Mouse (Mus musculus) frontal cortex, postnatal 10 days (tissue): ENCODE measurements at regions not wholly inside any gene's neighbourhood (a gene's known extent, or its start where the extent isn't known, plus 50 kb on each side); places are given as distances from the start of the nearest gene placed in this dataset.

Source experiments
- DNase-seq, 2 experiments: peaks; one replicate each; pipeline ENCODE4 v3.0.0; 2022; ENCODE audit warnings: low spot score in 2 of 2, mixed read lengths in 1 of 2

DNA sequence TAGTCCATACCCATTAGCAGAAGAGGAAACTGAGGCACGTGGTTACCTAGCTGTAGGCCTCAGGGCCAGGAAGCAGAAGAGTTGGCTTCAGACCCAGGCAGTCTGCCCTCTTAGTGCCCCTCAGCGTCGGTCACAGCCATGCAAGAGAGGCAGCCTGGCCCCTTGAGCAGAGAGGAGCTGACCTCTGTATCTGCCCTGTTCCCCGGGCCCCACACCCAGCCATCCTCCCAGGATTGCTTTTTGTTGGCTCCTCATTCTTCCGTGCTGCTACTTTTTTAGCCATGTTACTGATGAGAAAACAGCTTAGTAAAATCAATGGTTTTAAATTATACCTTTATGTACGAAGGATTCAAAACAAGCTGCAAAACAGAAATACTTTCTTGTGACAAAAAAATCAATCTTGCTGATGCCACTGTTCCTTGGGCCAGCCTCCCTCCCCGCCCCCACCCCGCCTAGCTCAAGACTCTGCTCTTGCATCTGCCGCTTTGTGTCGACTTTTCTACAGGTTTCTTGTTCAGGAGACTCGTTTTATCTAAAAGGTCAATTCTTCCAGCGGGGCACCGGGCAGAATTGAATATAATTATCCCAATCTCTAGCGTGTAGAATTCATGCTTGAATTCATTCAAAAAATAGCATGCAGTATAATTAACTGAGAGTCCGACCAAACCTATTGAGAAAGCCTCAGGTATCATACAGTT lies 70.8 kb downstream of the Sall1 start:
- DNase-seq = no peak

DNA sequence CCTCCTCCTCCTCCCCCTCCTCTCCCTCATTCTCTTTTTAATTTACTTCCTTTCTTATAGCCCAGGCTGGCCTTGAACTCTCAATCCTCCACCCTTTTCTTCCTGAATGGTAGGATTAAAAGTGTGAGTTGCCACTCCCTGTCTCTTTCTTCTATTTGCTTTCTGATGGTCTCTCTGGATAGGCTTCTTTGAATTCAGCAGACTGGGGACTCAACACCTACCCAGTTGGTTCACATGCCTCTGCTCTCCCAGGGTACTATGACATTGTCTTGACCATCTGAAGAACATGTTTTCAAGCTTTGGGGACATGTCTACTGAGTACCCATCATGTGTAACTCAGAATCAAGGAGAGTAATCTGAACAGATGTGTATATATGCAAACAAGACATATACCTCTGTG lies 85.1 kb downstream of the Sall1 start:
- DNase-seq = no peak

DNA sequence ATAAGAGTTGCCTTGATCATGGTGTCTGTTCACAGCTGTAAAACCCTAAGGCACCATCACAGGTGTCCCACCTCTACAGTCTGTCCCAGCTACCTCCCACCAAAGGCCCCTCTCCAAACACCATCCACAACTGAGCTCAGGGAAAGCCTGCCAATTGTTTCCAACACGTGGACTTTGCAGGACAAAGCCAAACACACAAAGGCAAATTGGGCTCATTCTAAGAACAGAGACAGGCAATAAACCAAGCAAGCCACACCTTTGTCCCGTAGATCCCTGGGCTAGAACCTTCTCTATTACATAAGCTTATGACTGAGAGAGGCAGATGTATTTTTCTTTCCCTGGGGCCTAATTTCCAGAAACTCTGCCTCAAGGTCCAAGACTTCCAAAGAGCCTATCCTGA lies 90.8 kb downstream of the Sall1 start:
- no peak for DNase-seq

DNA sequence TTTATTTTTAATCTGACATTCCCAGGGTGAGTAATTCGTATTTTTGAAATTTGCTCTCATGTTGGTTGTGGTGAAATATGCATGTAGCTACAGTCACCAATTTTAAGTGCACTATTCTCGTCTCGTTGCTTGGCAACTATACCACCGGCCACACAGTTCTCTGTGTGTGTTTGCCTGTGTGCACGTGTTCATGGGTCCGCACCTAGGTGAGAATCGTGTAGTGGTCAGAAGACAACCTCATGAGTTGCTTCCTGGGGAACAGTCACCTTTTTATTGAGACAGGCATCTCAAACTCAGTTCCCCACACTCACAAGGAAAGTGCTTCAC lies 92.2 kb downstream of the Sall1 start:
- no peak for DNase-seq

DNA sequence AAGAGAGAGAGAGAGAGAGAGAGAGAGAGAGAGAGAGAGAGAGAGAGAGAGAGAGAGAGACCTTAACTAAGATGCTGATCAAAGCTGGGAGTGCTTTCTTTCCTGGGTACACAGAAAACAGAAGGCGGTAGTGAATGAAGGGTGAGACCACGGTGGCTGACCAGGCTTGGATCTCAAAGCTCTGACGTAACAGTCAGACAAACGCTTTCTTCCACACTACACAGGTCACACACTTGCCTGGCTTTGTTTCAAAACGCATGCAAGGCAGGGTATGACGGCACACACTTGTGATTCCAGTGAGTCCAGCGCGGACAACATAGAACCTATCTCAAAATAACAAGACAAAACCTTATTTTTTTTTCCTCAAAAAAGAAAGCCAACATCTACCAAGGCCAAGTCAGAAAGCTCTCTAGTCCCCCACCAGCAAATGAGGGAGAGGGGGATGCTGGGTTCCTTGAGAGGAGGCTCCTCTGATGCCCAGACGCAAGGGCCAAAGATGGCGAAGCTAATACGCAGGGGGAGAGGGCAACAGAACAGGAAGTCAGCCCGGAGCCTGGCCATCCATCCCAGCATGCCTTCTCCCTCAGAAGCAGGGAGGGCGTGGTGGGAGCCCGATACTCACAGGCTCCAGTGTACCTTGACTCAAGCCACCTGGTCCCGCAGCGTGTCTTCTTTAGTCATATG lies 92.7 kb downstream of the Sall1 start:
- no peak for DNase-seq

DNA sequence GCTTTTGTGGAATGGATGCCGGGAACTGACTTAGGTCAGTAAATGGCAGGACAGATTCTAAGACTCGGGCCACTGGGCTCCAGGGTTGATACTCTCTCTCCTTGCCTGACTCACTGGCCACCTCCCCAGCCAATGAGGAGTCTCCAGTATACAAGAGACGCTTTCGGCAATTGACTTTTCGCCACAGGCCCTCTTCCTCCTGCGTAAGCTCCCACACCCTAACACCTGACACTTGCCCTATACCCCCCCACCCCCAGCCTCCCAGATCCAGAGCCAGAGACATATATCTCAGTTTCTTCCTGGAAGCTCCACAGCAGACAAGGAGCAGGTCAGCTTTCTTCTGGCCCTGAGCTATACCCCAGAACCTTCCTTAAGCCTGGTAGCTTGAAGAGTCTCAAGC lies 94.0 kb downstream of the Sall1 start:
- DNase-seq = no peak

DNA sequence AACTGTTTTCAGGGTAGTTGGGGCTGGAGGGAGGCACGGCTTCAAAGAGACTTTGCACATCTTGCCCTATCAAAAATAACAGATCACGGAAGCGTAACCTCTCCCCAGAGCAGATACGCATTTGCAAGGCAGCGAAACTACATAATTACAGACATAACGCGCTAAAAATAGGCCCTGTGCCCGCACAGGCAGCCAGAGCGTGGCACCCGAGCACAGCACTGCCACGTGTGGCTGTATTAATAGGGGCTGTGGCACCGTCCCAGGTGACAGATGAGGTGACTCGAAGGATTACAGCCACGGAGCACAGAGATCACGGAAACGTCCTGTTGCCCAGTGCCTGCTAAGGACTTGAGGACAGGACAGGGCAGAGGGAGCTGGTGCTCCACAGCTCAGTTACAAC lies 95.0 kb downstream of the Sall1 start:
- DNase-seq = peak; percentile 14 to 17

DNA sequence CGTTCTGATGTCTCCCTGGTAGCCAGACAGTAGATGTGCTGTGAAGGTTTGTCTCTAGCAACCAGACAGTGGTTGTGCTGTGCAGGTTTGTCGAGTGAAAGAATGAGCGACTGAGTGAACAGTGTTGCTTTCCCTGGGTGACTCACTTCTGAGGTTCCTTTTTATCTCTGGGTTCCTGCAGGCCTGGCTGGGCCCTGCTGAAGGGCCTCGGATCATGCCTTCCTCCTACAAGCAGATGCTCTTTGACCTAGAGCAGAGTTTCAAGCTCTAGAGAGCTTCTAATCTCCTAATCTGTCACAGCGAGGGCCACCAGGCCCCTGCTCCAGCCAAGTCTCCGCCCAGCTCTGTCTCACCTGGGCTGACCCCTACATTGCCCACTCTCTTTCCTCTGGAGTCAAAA lies 95.6 kb downstream of the Sall1 start:
- no peak for DNase-seq

DNA sequence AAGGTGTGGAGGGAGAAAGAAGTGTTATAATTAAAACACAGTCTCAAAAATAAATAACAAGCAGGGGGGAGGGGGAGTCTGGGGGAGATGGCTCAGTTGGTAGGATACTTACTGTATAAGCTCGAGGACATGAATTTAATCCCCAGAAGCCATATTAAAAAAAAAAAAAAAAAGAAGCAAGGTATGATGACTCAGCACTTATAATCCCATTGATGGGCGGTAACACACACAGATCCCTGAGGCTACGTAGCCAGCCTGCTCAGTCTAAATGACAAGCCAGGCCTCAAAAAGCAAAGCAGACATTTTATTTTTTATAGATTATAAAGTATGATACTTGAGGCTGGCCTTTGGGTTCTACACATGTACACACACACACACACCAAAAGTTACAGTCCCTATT lies 96.6 kb downstream of the Sall1 start:
- no peak for DNase-seq

DNA sequence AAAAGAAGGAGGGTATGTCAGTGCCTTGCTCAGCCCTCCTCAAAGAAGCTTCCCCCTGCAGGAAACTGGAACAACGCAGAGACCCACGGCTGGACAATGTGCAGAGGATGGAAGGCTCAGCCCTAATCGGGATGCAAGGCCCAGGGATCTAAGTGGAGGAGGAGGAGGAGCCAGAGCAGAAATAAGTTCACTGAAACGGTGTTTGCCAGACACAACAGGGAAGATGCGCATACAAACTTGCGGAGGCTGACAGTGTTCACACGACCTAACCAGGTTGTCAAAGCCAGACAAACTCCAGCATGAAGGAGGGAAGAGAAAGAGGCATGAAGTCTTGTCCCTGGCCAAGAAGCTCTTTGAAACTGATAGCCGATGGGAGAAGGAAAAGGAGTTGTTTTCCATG lies 98.3 kb downstream of the Sall1 start:
- DNase-seq = no peak

DNA sequence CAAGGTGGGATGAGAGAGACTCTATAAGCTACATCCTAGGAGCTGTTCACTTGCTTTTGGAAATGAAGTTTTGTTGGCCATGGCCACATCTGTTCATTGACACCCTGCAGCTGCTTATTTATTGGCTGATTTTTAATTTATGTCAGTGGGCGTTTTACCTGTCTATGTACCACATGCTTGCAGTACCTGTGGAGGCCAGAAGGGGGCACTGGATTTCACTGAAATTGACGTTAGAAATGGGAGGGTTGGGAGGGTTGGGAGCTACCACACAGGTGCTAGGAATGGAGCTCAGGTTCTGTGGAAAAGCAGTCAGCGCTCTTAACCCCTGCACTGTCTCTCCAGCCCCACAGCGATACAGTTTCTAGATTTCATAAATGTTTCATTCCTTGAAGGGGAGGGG lies 99.9 kb downstream of the Sall1 start:
- DNase-seq = no peak

DNA sequence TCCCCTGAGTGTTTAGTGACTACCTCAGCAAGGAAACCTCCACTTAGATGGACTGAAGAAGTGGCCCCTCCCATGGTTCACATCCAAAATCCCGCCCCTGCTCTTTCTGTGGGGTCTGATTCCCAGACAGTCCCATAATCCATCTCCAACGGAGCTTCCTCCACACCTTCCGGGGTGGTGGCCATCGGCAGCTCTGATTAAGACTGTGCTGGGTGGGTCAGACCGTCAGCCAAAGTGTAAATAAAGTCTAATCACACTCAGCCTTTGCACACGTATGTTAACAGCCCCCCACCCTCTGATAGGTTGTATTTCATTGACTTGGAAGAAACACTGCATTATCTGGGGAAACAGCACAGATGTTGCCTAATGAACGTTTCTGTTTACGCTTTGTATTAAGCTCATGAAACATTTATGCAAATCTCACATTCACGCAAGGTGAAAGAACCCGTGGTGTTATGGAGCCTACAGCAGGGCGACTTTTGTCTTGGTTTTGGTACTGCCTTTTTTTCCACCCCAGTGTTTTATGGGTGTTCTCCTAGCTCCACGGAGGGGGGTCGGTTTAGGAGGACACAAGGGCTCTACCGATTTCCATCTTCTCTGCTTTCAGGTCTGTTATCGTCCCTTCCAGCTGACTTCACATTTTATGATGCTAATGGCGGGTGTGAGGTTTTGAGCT lies 104.8 kb downstream of the Sall1 start:
- no peak for DNase-seq

DNA sequence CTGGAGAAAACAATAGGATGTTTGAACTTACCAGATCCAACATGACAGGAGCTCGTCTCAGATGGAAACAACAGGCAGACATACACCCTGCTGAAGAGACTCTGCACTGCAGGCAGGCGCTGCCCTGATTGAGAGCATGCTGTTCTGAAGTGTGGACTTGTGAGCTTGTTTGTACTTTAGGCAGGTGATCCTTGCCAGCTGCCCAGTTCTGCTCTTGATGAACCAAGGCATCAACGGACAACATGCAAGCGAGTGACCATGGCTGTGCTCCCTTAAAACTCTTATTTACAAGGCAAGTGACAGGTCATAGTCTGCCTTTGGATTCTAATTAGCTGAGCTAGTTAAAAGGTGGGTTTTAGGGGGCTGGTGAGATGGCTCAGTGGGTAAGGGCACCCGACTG lies 109.3 kb downstream of the Sall1 start:
- no peak for DNase-seq

DNA sequence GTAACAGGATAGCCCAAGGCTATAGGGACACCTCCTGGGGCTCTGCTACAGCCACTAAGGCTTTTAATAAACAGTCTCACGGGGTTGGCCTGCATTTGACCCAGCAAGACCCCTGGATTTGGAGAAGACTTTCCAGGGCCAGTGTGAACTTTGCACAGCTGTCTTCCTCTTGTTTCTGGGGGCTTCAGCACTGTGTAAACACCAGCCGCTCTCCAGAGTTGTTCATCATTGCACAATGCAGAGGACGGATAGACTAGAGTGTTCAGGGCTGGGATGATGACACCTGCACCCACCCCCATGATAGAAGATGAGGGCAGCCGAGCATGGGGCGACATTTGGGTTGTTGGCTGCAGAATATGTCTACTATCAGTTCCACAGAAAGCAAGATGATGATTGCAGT lies 112.9 kb downstream of the Sall1 start:
- no peak for DNase-seq

DNA sequence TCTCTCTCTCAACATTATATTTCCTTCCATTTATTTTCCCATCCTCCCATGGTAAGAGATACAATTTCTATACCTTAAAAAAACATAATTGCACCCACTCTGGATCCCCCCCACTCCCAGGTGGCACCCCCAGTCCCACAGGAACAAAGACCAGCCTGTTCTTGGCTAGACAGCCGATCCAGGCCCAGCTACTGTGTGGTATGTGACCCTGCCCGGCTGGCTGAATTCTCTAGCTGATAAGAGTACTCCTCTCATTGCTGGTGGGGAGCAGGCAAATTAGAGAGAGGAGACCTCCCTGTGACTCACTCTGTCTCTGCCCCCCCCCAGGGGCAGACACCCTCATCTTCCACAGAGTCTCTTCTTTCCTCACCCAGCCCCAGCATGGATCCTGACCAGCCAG lies 113.6 kb downstream of the Sall1 start:
- DNase-seq = no peak

DNA sequence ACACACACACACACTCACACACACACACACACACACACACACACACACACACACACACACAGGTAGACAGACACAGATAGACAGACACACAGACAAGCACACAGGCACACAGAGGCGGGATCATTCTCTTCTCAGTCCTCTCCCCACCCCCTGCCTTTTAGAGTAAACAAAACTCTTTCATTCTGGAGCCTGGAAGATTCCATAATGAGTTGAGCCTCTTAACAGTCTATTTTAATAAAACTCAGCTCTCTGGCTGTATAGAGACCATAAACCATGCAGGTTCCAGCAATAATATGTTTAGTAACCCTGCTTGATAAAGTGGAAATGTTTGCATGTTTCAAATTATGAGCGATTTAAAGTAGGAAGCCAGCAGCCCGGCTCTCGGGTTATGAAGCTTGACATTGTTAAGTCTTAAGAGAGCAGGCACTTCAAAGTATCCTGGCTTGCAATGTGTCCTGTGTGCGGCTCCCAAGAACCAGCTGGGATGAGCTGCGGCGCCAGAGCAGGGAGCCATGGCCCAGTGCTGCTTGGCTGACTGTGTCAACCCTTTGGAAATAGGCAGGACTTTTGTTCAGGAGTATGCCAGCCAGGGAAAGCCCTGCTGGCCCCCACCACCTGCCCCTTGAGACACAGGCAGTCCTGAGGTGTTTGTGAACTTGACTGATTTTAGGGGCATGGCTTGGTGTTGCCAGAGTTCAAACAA lies 115.1 kb downstream of the Sall1 start:
- DNase-seq = no peak

DNA sequence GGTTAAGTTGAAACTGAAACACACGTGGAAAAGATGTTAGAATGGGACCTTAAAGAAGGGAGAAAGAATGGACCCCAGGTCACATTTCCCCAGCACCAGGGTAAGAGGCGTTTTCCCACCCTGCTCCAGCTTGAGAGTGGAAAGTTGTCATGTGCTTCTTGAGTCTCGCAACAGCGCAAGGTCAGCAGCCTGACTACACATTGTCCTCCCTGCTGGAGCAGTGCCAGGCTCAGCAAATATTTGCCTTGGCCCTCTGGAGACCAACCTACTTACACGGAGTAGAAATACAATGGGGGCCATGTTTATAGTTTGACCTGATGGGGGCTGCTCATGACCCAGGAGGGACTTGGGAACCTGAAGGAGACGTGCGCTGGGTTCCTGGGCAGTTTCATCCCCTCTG lies 121.1 kb downstream of the Sall1 start:
- DNase-seq = no peak

DNA sequence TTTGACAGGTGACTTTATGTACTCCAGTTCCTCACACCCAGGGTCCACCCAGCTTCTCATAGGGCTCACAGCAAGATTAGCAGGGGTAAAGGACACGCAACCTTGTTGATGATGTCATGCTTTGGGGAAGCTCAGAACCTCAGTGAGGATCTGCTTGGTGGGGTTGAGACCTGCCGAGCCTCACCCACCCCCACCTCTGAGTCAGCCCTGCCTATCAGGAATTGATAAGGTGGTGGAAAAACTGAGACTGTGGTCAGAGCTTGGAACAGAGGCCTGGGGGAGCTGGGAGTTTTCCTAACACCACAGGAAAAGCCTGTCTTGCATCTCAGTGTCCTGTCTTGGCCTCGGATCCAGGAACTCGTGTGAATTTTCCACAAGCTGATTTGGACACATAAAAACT lies 122.0 kb downstream of the Sall1 start:
- no peak for DNase-seq

DNA sequence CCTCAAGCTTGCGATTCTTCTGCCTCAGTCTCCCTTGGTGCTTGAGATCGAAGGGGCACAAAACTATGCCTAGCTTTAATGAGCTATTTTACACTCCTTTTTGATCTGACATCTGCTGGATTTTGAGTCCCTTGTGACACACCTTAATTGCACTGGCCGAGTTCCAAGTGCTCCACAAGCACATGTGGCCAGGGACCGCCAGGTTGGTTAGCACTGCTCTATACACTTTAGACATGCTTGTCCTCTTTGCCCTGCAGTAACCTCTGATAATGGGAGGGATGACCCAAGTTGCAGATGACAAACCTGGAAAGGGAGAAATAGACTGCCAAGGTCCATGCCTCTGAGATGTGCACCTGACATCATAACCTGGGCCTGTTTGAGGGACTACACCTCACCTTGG lies 124.7 kb downstream of the Sall1 start:
- no peak for DNase-seq

DNA sequence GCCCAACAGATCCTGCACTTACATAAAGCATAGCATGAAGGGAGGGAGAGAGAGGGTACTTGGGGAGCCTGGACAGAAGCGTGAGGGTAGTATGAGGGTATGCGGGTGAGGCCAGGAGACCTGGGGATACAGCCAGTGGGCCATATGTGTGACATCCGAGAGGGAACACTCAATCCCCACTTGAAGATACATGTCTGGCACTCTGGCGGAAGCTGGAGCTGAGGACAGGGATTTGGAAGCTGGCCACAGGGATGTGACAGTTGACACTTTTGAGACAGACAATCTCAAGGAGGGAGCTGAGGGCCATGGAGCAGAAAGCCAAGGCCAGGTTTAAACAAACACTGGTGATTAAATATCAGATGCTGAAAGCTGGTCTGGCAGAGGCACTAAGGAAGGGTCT lies 127.9 kb downstream of the Sall1 start:
- no peak for DNase-seq

DNA sequence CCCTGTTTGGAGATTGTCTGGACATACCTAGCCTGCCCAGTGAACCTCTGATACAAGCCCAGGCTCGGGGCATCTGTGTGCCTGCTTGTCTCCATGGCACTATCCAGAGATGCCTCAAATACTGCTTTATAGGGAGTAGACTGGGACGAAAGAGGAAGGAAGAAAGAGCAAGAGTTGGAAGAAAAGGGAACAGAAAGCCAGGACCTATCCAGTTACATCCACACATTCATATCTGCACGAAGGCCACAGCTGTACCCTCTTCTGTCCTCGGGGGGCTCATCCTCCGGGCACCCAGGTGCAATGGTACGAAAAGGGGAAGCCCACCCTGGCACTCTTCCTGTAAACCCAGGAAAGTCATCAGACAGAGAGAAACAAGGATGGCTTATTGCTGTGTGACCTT lies 129.3 kb downstream of the Sall1 start:
- DNase-seq = no peak

DNA sequence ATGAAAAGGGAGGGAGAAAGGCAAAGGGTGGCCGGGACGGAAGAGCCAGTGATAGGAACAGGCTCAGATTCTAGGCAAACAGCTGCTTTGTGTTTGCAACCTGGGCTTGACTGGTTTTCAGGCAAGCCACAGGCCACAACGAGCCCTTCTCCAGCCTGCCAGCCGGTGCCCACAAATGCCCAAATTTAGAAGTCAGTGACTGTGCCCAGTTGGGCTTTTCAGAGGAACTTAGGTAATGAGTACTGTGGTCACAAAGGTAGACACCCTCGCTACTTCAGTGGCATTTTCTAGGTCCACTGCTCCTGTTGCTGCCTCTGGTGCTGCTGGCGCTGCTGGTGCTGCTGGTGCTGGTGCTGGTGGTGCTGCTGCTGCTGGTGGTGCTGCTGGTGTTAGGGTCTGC lies 129.8 kb downstream of the Sall1 start:
- DNase-seq = no peak

DNA sequence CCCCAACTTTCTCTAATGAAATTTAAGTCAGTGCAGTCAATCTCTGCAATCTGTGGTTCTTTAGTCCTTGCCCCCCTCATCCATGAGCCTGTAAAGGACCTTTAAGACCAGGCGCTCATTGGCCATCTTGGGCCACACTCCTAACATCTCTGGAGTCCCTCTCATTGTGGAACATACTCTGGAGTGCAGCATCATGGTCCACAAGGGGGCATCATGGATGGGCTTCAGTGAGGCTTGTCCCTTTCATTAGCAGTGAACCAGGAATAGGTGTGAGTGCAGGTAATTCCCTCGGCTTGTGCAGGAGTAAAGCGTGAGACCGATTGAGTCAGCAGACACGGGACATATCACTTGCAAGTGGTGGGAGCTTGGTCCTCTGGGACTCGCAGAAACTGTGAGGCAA lies 137.7 kb downstream of the Sall1 start:
- no peak for DNase-seq
